Mouse (Mus musculus): ENCODE data around the gene Stap1. TPM values are rescaled to one million over a fixed set of nuclear protein-coding genes. Genes with fewer than 3 reads are reported as not detected.

Stap1 gene
- polyA plus RNA-seq, 1 experiment from 2014 or later = 0.25 TPM

DNA sequence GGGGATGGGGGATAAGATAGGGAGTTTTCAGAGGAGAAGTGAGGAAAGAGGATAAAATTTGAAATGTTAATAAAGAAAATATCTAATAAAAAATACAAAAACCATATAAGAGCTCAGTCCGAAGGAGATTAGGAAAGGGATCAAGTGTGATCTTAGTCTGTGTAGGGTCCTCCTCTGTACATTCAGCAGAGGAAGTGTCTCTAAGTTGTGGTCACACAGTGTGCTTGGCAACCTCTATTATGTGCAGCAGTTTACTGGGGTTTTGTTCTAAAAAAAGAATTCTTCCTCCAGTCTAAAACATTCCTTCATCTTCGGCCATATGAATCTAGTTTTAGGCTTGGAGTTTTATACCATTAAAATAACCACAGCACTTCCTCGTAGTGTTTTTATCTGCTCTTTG, 27.4 kb downstream of the Stap1 start:
- no peak for TF ChIP-seq CTCF (IDR thresholded peaks at IDR 0.05; ENCODE audit: low read depth)
- ATAC-seq (ENCODE audit: insufficient read depth) = no peak
- H3K27ac ChIP-seq (ENCODE audit: low read depth) = no peak overlapping the region
- no peak overlapping the region for H3K4me2 ChIP-seq
- H3K4me3 ChIP-seq (ENCODE audit: low read depth, low read length) = no peak overlapping the region
- H3K36me3 ChIP-seq (ENCODE audit: insufficient read depth) = no peaks in the 10 kb centered on the region
- WGBS = 81% methylated on average over 3 of the region's 3 CpGs
- no peaks in the 10 kb centered on the region for H3K27me3 ChIP-seq (ENCODE audit: insufficient read depth, low read length)
- H3K9me3 ChIP-seq (ENCODE audit: low read depth, low read length) = no peaks in the 10 kb centered on the region
- no peak overlapping the region for H3K9ac ChIP-seq
- no peak for DNase-seq
- no peaks in the 10 kb centered on the region for H3K4me1 ChIP-seq (ENCODE audit: insufficient read depth)

DNA sequence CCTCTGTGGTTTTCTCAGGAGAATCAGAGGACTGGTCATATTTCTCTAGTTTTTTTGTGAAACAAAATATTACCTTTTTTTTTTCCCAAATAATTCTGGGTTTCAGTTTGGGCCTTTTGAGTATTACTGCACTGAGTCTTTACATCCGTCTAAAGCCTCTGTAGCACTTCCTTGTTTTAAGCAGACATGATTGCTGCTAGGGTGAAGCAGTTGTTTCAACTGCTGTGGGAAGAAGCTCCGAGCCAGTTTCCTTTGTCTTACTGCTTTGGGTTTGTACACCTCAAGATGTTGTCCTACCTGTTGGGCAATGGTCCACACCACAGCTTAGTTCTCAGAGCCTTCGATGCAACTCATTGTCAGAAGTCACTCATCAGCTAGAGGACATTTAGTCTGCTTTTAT, 29.1 kb downstream of the Stap1 start:
- no peak overlapping the region for H3K4me2 ChIP-seq
- H3K27ac ChIP-seq (ENCODE audit: low read depth) = no peak overlapping the region
- ATAC-seq (ENCODE audit: insufficient read depth) = no peak
- no peak for DNase-seq
- H3K4me3 ChIP-seq (ENCODE audit: low read depth, low read length) = no peak overlapping the region
- TF ChIP-seq CTCF (IDR thresholded peaks at IDR 0.05; ENCODE audit: low read depth) = no peak
- H3K4me1 ChIP-seq (ENCODE audit: insufficient read depth) = no peaks in the 10 kb centered on the region
- no peaks in the 10 kb centered on the region for H3K27me3 ChIP-seq (ENCODE audit: insufficient read depth, low read length)
- H3K36me3 ChIP-seq (ENCODE audit: insufficient read depth) = no peaks in the 10 kb centered on the region
- 72% methylated on average over 3 of the region's 3 CpGs for WGBS
- H3K9ac ChIP-seq = no peak overlapping the region
- H3K9me3 ChIP-seq (ENCODE audit: low read depth, low read length) = no peaks in the 10 kb centered on the region

DNA sequence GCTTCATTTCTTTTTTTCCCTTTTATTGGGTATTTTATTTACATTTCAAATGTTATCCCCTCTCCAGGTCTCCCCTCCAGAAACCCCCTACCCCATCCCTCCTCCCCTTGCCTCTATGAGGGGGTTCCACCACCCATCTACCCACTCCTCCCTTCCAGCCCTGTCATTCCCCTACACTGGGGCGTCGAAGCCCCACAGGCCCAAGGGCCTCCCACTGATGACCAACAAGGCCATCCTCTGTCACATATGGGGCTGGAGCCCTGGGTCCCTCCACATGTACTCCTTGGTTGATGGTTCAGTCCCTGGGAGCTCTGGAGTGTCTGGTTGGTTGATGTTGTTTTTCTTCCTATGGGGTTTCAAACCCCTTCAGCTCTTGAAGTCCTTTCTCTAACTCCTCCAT, 30.6 kb downstream of the Stap1 start:
- no peaks in the 10 kb centered on the region for H3K36me3 ChIP-seq (ENCODE audit: insufficient read depth)
- no peak overlapping the region for H3K27ac ChIP-seq (ENCODE audit: low read depth)
- no peaks in the 10 kb centered on the region for H3K4me1 ChIP-seq (ENCODE audit: insufficient read depth)
- no peaks in the 10 kb centered on the region for H3K9me3 ChIP-seq (ENCODE audit: low read depth, low read length)
- WGBS = 76% methylated on average over 2 of the region's 2 CpGs
- ATAC-seq (ENCODE audit: insufficient read depth) (no peak), DNase-seq (no peak)
- no peak overlapping the region for H3K4me2 ChIP-seq
- H3K4me3 ChIP-seq (ENCODE audit: low read depth, low read length) = no peak overlapping the region
- TF ChIP-seq CTCF (IDR thresholded peaks at IDR 0.05; ENCODE audit: low read depth) = no peak
- no peaks in the 10 kb centered on the region for H3K27me3 ChIP-seq (ENCODE audit: insufficient read depth, low read length)
- H3K9ac ChIP-seq = no peak overlapping the region

DNA sequence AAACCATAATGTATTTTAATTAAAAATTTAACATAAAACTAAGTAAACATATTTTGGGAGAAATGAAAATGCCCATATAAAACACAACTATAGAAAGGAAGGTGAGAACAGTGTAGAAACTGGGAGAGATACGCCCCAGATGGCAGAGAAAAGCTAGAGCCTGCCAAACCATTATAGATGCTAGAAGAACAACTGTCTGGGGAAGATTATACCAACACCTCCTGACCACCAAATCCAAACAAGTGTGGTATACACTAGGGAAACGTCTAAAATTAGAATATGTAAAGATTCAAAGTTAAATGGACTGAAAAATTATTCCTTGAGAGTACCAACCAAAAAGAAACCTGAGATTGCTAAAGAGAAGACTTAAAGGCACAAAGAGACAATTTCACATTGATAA, 35.1 kb downstream of the Stap1 start:
- 74% methylated on average over 2 of the region's 2 CpGs for WGBS
- ATAC-seq (ENCODE audit: insufficient read depth) = no peak

DNA sequence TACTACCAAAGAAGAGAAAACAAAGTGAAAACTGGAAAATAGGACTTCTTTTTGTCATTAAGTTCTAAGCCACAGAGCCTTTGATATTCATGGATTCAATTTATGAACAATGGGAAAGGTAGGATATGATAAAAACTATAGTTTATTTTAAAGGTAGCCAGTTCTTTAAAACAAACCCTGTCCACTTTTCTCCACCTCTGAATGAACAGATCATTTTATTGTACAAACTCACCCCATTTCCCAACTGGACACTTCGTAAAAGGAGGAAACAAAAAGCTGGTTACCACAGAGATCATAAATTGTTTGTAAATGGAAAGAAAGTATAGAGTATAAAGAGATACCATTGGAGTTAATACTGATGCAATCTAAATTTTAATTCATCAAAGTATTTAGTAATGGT, 39.5 kb downstream of the Stap1 start:
- peaks cover 20% of the 10 kb centered on the region for H3K36me3 ChIP-seq (ENCODE audit: insufficient read depth)
- DNase-seq = no peak
- WGBS = 87% methylated on average over 1 of the region's 1 CpGs

More for the DNA sequence above, 35.1 kb downstream of the Stap1 start:
- H3K9ac ChIP-seq = no peak overlapping the region
- H3K4me1 ChIP-seq (ENCODE audit: insufficient read depth) = no peaks in the 10 kb centered on the region
- no peak for TF ChIP-seq CTCF (IDR thresholded peaks at IDR 0.05; ENCODE audit: low read depth)
- H3K4me3 ChIP-seq (ENCODE audit: low read depth, low read length) = no peak overlapping the region
- no peaks in the 10 kb centered on the region for H3K9me3 ChIP-seq (ENCODE audit: low read depth, low read length)
- no peak overlapping the region for H3K4me2 ChIP-seq
- H3K27me3 ChIP-seq (ENCODE audit: insufficient read depth, low read length) = no peaks in the 10 kb centered on the region
- no peak for DNase-seq
- no peak overlapping the region for H3K27ac ChIP-seq (ENCODE audit: low read depth)
- H3K36me3 ChIP-seq (ENCODE audit: insufficient read depth) = 0 out of 2 replicates have a peak, but pooled peaks cover 2% of the 10 kb centered on the region

DNA sequence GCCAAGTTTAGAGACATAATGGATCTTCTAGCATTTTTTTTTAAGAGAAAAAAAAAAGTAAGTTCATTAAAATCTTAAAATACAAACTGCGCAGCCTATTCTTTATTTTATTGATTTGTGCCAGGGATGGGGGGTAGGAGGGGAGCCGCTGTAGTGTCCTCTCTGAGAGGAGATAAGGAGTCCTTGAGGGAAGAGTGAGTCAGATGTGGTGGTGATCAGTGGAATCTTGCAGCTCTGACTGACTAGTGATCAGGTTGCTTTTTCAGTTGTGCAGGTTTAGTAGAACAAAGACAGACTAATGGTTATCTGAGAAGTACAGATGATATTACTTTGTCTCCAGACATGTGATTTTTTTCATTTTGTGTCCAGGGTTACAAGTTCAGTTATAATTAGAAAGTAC, 41.5 kb downstream of the Stap1 start:
- no peak for DNase-seq
- no peak overlapping the region for H3K4me2 ChIP-seq
- TF ChIP-seq CTCF (IDR thresholded peaks at IDR 0.05; ENCODE audit: low read depth) = no peak
- H3K36me3 ChIP-seq (ENCODE audit: insufficient read depth) = peaks cover 25% of the 10 kb centered on the region
- H3K9me3 ChIP-seq (ENCODE audit: low read depth, low read length) = no peaks in the 10 kb centered on the region
- H3K27ac ChIP-seq (ENCODE audit: low read depth) = no peak overlapping the region
- no peaks in the 10 kb centered on the region for H3K4me1 ChIP-seq (ENCODE audit: insufficient read depth)
- no peak overlapping the region for H3K9ac ChIP-seq
- no peak overlapping the region for H3K4me3 ChIP-seq (ENCODE audit: low read depth, low read length)
- H3K27me3 ChIP-seq (ENCODE audit: insufficient read depth, low read length) = no peaks in the 10 kb centered on the region
- WGBS = 89% methylated on average over 2 of the region's 2 CpGs
- no peak for ATAC-seq (ENCODE audit: insufficient read depth)

More for the DNA sequence above, 39.5 kb downstream of the Stap1 start:
- ATAC-seq (ENCODE audit: insufficient read depth) = no peak
- Histone ChIP-seq H3K4me2 (no peak overlapping the region), H3K9ac (no peak overlapping the region), H3K27me3 (ENCODE audit: insufficient read depth, low read length) (no peaks in the 10 kb centered on the region), H3K4me1 (ENCODE audit: insufficient read depth) (no peaks in the 10 kb centered on the region), H3K4me3 (ENCODE audit: low read depth, low read length) (no peak overlapping the region), H3K9me3 (ENCODE audit: low read depth, low read length) (no peaks in the 10 kb centered on the region), H3K27ac (ENCODE audit: low read depth) (no peak overlapping the region)
- no peak for TF ChIP-seq CTCF (IDR thresholded peaks at IDR 0.05; ENCODE audit: low read depth)

DNA sequence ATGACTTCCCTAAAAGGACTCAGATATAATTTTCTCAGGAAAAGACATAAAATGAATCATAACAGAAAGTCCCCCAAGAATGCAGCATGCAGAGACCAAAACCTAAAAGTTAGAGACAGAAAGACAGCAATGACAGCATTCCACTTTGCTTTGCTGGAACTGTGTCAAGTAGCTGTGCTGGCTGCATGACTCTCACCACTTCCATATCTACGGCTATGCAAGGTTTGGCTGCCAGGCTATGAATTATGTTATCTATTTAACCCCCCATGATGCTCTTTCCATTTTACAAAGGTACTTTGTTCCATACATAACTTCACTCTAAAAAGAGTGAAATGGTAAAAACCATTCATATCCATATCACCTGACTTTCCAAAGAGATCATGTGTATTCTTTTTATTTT, 42.5 kb downstream of the Stap1 start:
- Histone ChIP-seq H3K9me3 (ENCODE audit: low read depth, low read length) (no peaks in the 10 kb centered on the region), H3K9ac (no peak overlapping the region), H3K4me1 (ENCODE audit: insufficient read depth) (no peaks in the 10 kb centered on the region), H3K27ac (ENCODE audit: low read depth) (no peak overlapping the region), H3K4me3 (ENCODE audit: low read depth, low read length) (no peak overlapping the region), H3K27me3 (ENCODE audit: insufficient read depth, low read length) (no peaks in the 10 kb centered on the region), H3K36me3 (ENCODE audit: insufficient read depth) (peaks cover 29% of the 10 kb centered on the region), H3K4me2 (no peak overlapping the region)
- no peak for TF ChIP-seq CTCF (IDR thresholded peaks at IDR 0.05; ENCODE audit: low read depth)
- WGBS = 74% methylated on average over 1 of the region's 1 CpGs
- ATAC-seq (ENCODE audit: insufficient read depth) (no peak), DNase-seq (no peak)

Data from lung, embryonic 14.5 days (tissue).